Mouse (Mus musculus): Measurements from ENCODE around the gene Mettl23. TPM values are rescaled to one million over a fixed set of nuclear protein-coding genes. Genes with fewer than 3 reads are reported as not detected.

Mettl23 gene
- total RNA-seq (2014; rRNA removed) (31.7 and 31.9 TPM in 2 replicates), polyA plus RNA-seq (2012; rRNA removed) (21.0 and 30.7 TPM in 2 replicates)

DNA sequence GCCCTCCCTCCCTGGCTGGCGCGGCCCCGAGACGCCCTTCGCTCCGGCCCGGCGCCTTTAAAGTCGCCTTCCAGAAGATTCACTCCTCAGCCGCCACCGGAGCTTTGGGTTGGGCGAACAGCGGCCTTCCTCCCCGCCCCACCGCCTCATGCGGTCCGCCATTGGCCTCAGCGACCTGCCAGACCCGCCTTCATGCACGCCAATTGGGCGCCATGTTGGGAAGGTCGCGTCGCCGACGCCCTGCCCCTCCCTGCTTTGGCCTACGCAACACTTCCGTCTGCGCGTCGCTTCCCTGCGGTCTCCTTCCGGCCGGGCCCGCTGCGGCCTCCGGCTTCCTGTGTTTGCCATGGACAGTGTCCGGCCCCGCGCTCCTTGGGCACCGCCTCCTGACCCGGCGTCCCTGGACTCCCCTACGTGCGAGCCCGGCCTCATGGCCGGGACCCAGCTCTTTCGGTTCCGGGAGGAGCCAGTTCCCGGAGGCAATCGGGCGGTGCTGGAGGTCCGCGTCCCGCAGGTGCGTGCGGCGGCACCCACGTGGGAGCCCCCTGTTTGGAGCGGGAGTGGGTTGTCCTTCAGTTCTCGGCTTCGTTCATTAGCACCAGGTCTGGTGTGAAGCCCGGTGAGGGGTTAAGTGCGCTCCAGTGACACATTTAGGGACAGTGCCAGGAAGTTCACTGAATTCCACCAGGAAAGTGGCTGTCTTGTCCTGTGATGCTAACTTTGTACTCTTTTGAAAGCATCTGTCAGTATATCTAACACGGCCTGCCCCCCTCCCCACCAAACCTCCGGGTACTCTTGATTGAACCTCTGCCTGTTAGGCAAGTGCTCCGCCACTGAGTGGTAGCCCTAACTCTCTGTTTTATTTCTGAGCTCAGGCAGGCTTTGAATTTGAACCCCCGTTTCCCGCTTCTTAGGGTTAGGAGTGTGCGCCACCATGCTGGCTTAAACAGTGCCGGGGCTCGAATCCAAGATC is at the start of gene Mettl23, which contains the start of gene Jmjd6:
Gene Mettl23, plus strand, starts transcription at position 18 of the 973 bp plus-strand sequence.
Gene Jmjd6, minus strand, starts transcription at position 189 of the 973 bp plus-strand sequence.
- peak within 1 kb of the TSS; percentile 85 for H3K9ac ChIP-seq (ENCODE audit: low read depth, low read length)
- TF ChIP-seq CTCF (IDR thresholded peaks at IDR 0.05; ENCODE audit: low read depth, low read length) (no peak), POLR2A (IDR thresholded peaks at IDR 0.05; ENCODE audit: extremely low read depth, insufficient read depth, low read length) (peak; percentile 76; the same call in 1 of the 2 replicates)
- H3K36me3 ChIP-seq (ENCODE audit: control insufficient read depth, insufficient read depth, low read length), result peaks cover 20% of the 10 kb centered on the region
- peaks cover 3% of the 10 kb centered on the region; the same call in 1 of the 2 replicates for H3K79me2 ChIP-seq (ENCODE audit: control insufficient read depth, insufficient read depth, low read length)
- peak; percentile 94 for DNase-seq (ENCODE audit: extremely low read depth, low read depth, low spot score)
- H3K27ac ChIP-seq (replicated peaks; ENCODE audit: insufficient read depth, low read depth, low read length), result peak within 1 kb of the TSS; percentile 91
- no peaks in the 10 kb centered on the region for H3K27me3 ChIP-seq (ENCODE audit: control insufficient read depth, insufficient read depth, low read length)
- H3K4me3 ChIP-seq (ENCODE audit: insufficient read depth, low read depth, low read length), result peak within 1 kb of the TSS; percentile 83
- H3K4me1 ChIP-seq (ENCODE audit: control insufficient read depth, insufficient read depth, low read length), result peaks cover 11% of the 10 kb centered on the region
- under 1% methylated on average over 72 of the region's 72 CpGs for WGBS

DNA sequence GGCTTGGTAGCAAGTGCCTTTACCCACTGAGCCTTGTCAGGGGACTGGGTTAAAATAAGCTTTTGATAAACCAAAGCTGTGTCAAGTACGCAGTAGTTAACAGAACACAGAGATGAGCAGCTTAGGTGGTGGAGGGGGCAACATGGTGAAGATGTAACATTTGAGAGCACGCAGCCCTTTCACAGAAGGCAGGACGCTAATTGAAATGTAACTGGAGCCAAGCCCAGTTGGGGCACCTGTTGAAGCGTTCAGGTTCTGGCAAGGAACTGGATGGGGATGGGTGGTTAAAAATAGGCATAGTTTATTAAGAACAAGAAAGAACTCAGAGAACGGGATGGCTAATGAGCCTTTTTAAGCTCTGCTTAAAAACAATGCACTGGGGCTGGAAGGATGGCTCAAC is 43.7 kb upstream of the Mettl23 start:
- no peaks in the 10 kb centered on the region for H3K4me1 ChIP-seq (ENCODE audit: control insufficient read depth, insufficient read depth, low read length)
- DNase-seq (ENCODE audit: extremely low read depth, low read depth, low spot score), result no peak
- H3K27me3 ChIP-seq (ENCODE audit: control insufficient read depth, insufficient read depth, low read length), result no peaks in the 10 kb centered on the region
- no peaks in the 10 kb centered on the region for H3K79me2 ChIP-seq (ENCODE audit: control insufficient read depth, insufficient read depth, low read length)
- H3K9ac ChIP-seq (ENCODE audit: low read depth, low read length), result no peak overlapping the region
- H3K36me3 ChIP-seq (ENCODE audit: control insufficient read depth, insufficient read depth, low read length), result no peaks in the 10 kb centered on the region
- H3K27ac ChIP-seq (replicated peaks; ENCODE audit: insufficient read depth, low read depth, low read length), result no peak overlapping the region
- WGBS, result 95% methylated on average over 5 of the region's 5 CpGs
- no peak overlapping the region for H3K4me3 ChIP-seq (ENCODE audit: insufficient read depth, low read depth, low read length)
- no peak for TF ChIP-seq CTCF (IDR thresholded peaks at IDR 0.05; ENCODE audit: low read depth, low read length)
- TF ChIP-seq POLR2A (IDR thresholded peaks at IDR 0.05; ENCODE audit: extremely low read depth, insufficient read depth, low read length), result no peak

DNA sequence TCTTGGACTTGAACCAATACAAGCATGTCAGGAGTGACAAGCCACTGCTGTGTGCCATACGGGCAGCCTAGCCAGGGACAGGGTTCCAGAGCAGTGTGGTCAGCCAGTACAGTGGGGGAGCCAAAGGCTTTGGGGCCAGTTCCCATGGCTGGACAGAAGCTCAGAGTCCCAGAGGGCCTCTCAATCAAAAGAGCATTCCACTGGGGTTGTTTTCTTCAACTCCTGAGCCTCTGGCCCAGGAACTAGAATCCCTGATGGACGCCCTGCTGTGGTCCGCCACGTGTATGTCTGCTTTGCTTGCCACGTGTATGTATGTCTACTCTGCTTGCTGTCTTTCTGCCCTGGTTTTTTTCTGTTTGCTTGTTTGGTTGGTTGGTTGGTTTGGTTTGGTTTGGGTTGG is 42.0 kb upstream of the Mettl23 start:
- WGBS, result 74% methylated on average over 5 of the region's 5 CpGs
- H3K36me3 ChIP-seq (ENCODE audit: control insufficient read depth, insufficient read depth, low read length), result no peaks in the 10 kb centered on the region
- TF ChIP-seq POLR2A (IDR thresholded peaks at IDR 0.05; ENCODE audit: extremely low read depth, insufficient read depth, low read length) (no peak), CTCF (IDR thresholded peaks at IDR 0.05; ENCODE audit: low read depth, low read length) (no peak)
- no peaks in the 10 kb centered on the region for H3K27me3 ChIP-seq (ENCODE audit: control insufficient read depth, insufficient read depth, low read length)
- H3K4me1 ChIP-seq (ENCODE audit: control insufficient read depth, insufficient read depth, low read length), result no peaks in the 10 kb centered on the region
- H3K27ac ChIP-seq (replicated peaks; ENCODE audit: insufficient read depth, low read depth, low read length), result no peak overlapping the region
- no peak overlapping the region for H3K4me3 ChIP-seq (ENCODE audit: insufficient read depth, low read depth, low read length)
- H3K9ac ChIP-seq (ENCODE audit: low read depth, low read length), result no peak overlapping the region
- H3K79me2 ChIP-seq (ENCODE audit: control insufficient read depth, insufficient read depth, low read length), result no peaks in the 10 kb centered on the region
- DNase-seq (ENCODE audit: extremely low read depth, low read depth, low spot score), result no peak

GRCm38 (mm10) chr11:116802709-116803108 is 40.4 kb upstream of the Mettl23 start:
- H3K4me1 ChIP-seq (ENCODE audit: control insufficient read depth, insufficient read depth, low read length), result no peaks in the 10 kb centered on the region
- H3K36me3 ChIP-seq (ENCODE audit: control insufficient read depth, insufficient read depth, low read length), result no peaks in the 10 kb centered on the region
- no peak for TF ChIP-seq POLR2A (IDR thresholded peaks at IDR 0.05; ENCODE audit: extremely low read depth, insufficient read depth, low read length)
- no peak for TF ChIP-seq CTCF (IDR thresholded peaks at IDR 0.05; ENCODE audit: low read depth, low read length)
- 74% methylated on average over 5 of the region's 5 CpGs for WGBS
- no peak overlapping the region for H3K27ac ChIP-seq (replicated peaks; ENCODE audit: insufficient read depth, low read depth, low read length)
- no peak for DNase-seq (ENCODE audit: extremely low read depth, low read depth, low spot score)
- H3K9ac ChIP-seq (ENCODE audit: low read depth, low read length), result no peak overlapping the region
- H3K79me2 ChIP-seq (ENCODE audit: control insufficient read depth, insufficient read depth, low read length), result no peaks in the 10 kb centered on the region
- no peak overlapping the region for H3K4me3 ChIP-seq (ENCODE audit: insufficient read depth, low read depth, low read length)
- H3K27me3 ChIP-seq (ENCODE audit: control insufficient read depth, insufficient read depth, low read length), result no peaks in the 10 kb centered on the region

DNA sequence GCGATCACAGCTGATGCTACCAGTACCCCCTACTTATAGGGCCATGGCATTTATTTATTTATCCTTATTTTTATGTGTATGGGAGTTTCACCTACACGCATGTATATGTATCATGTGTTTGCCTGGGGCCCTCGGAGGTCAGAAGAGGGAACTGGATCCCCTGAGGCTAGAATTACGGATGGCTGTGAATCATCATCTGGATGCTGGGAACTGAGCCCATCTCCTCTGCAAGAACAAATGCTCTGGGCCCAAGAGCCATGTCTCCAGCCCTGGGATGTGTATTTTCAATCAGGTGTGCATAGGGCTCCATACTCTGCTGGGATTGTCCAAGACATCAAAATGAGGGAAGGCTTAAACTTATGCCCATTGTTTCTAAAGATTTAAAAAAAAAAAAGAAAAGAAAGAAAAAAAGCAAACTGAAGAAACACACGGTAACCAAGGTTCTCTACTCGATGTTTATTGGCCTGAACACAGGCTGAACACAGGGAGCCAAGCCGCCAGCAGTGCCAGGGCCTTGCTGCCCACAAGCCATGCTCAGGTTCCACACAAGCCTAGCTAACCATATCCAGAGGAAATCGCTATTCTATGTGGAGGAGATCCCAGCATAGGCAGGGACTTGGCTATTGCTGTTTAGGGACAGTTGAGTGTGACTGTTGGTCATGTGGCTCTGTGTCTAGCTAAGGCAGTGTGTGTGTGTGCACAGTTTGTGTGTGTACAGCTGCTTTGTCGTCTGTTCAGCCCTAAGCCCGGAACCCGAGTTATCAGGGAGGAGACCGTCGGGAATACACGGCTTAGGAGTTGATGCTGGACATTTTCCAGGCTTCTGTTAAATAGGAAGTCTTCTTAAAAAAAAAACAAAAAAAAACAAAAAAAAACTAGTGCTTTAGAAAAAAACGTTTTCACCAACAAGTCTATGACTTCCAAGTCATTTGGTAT is 36.7 kb upstream of the Mettl23 start:
- H3K79me2 ChIP-seq (ENCODE audit: control insufficient read depth, insufficient read depth, low read length), result no peaks in the 10 kb centered on the region
- no peaks in the 10 kb centered on the region for H3K27me3 ChIP-seq (ENCODE audit: control insufficient read depth, insufficient read depth, low read length)
- H3K4me1 ChIP-seq (ENCODE audit: control insufficient read depth, insufficient read depth, low read length), result no peaks in the 10 kb centered on the region
- TF ChIP-seq CTCF (IDR thresholded peaks at IDR 0.05; ENCODE audit: low read depth, low read length), result no peak
- TF ChIP-seq POLR2A (IDR thresholded peaks at IDR 0.05; ENCODE audit: extremely low read depth, insufficient read depth, low read length), result no peak
- H3K36me3 ChIP-seq (ENCODE audit: control insufficient read depth, insufficient read depth, low read length), result no peaks in the 10 kb centered on the region
- H3K9ac ChIP-seq (ENCODE audit: low read depth, low read length), result no peak overlapping the region
- WGBS, result 71% methylated on average over 15 of the region's 15 CpGs
- H3K4me3 ChIP-seq (ENCODE audit: insufficient read depth, low read depth, low read length), result no peak overlapping the region
- no peak for DNase-seq (ENCODE audit: extremely low read depth, low read depth, low spot score)
- H3K27ac ChIP-seq (replicated peaks; ENCODE audit: insufficient read depth, low read depth, low read length), result no peak overlapping the region
